Mouse (Mus musculus) forelimb bud, embryonic 11.5 days (tissue): ENCODE results near the gene Emx1.
"Not testable (repeated sequence)": the region's sequence is repeated elsewhere in the genome, so short reads cannot be mapped to it uniquely, and the experiment has no call there.

ENCODE experiments used
- DNase-seq: peaks from one replicate; pipeline ENCODE4 v3.0.0-alpha.2; 2012; ENCODE audit warnings: low read depth, low spot score

Gene Emx1

GRCm38 (mm10) chr6:85187340-85188211, at the start of gene Emx1:
Emx1 (plus strand) TSS chr6:85187438.
- no peak for DNase-seq

- DNase-seq: no peak
Measured at GRCm38 (mm10) chr6:85139534-85139933, 47.7 kb upstream of the Emx1 start.

GRCm38 (mm10) chr6:85141013-85141412, 46.2 kb upstream of the Emx1 start:
- peak; percentile 46 for DNase-seq

- no peak for DNase-seq
Measured at GRCm38 (mm10) chr6:85144466-85144865, 42.8 kb upstream of the Emx1 start.

GRCm38 (mm10) chr6:85147636-85148035, 39.6 kb upstream of the Emx1 start:
- no peak for DNase-seq

GRCm38 (mm10) chr6:85150386-85150785, 36.9 kb upstream of the Emx1 start:
- no peak for DNase-seq

GRCm38 (mm10) chr6:85153970-85154540, 33.2 kb upstream of the Emx1 start:
- DNase-seq: peak; percentile 88

GRCm38 (mm10) chr6:85154861-85155528, 32.2 kb upstream of the Emx1 start:
- DNase-seq: peak; percentile 58

GRCm38 (mm10) chr6:85156551-85156950, 30.7 kb upstream of the Emx1 start:
- not testable (repeated sequence) for DNase-seq

- not testable (repeated sequence) for DNase-seq
Measured at GRCm38 (mm10) chr6:85158040-85158804, 29.0 kb upstream of the Emx1 start.

- peak; percentile 43 for DNase-seq
Measured at GRCm38 (mm10) chr6:85159092-85159760, 28.0 kb upstream of the Emx1 start.

- DNase-seq: peak; percentile 83
Measured at GRCm38 (mm10) chr6:85160201-85160923, 26.9 kb upstream of the Emx1 start.

GRCm38 (mm10) chr6:85165440-85165921, 21.8 kb upstream of the Emx1 start:
- DNase-seq: no peak

- no peak for DNase-seq
Measured at GRCm38 (mm10) chr6:85179569-85179968, 7.7 kb upstream of the Emx1 start.

- DNase-seq: no peak
Measured at GRCm38 (mm10) chr6:85180036-85180435, 7.2 kb upstream of the Emx1 start.

- DNase-seq: no peak
Measured at GRCm38 (mm10) chr6:85183951-85184350, 3.3 kb upstream of the Emx1 start.

- no peak for DNase-seq
Measured at GRCm38 (mm10) chr6:85186033-85186743, 1.1 kb upstream of the Emx1 start.

GRCm38 (mm10) chr6:85186744-85187059, 536 bp upstream of the Emx1 start:
- DNase-seq: no peak

- no peak for DNase-seq
Measured at GRCm38 (mm10) chr6:85188256-85189110, 1.2 kb downstream of the Emx1 start.
